Mouse (Mus musculus) heart, adult 2 months (tissue): ENCODE measurements around the gene Xpo6. TPM values are rescaled to one million over a fixed set of nuclear protein-coding genes. Genes with fewer than 3 reads are reported as not detected.

Experiments used
- DNase-seq, 2 experiments: peaks; one replicate each; pipeline ENCODE4 v3.0.0; 2021
- H3K27ac ChIP-seq: fragments of 200-600 bp; 2 replicates; pipeline ENCODE4 v1.8.1; 2022
- H3K27me3 ChIP-seq: fragments of 200-500 bp; 2 replicates; pipeline ENCODE4 v1.6.1; 2012; ENCODE audit warnings: mild to moderate bottlenecking, low read length, inconsistent platforms, mixed read lengths; ENCODE audit not compliant: control insufficient read depth, insufficient read depth
- H3K36me3 ChIP-seq: fragments of 200-500 bp; 2 replicates; pipeline ENCODE4 v1.6.1; 2012; ENCODE audit warnings: low read length, inconsistent platforms; ENCODE audit not compliant: control insufficient read depth, insufficient read depth
- H3K4me1 ChIP-seq: fragments of 200-500 bp; 2 replicates; pipeline ENCODE4 v1.6.1; 2011; ENCODE audit warnings: low read length; ENCODE audit not compliant: control insufficient read depth, insufficient read depth
- H3K4me3 ChIP-seq: fragments of 200-600 bp; 2 replicates; pipeline ENCODE4 v1.8.1; 2022
- H3K79me2 ChIP-seq: fragments of 200-500 bp; replicated peaks from 2 replicates; pipeline ENCODE4 v1.6.1; 2012; ENCODE audit warnings: mild to moderate bottlenecking, inconsistent platforms, low read length, moderate library complexity, mixed read lengths; ENCODE audit not compliant: control insufficient read depth, insufficient read depth
- H3K9ac ChIP-seq: fragments of 200-500 bp; 2 replicates; pipeline ENCODE4 v1.6.1; 2012; ENCODE audit warnings: low read depth, mild to moderate bottlenecking, control low read depth, inconsistent platforms, low read length, mixed read lengths
- CTCF ChIP-seq: fragments of 200-600 bp; IDR thresholded peaks from 2 replicates; pipeline ENCODE4 v1.8.1; 2022; ENCODE audit warnings: antibody characterized with exemption, mild to moderate bottlenecking, moderate library complexity
- EP300 ChIP-seq: fragments of 200-500 bp; IDR thresholded peaks from 2 replicates; pipeline ENCODE4 v1.6.1; 2011; ENCODE audit warnings: low read depth, low read length, control low read depth; ENCODE audit not compliant: insufficient read depth
- POLR2A ChIP-seq: fragments of 200-500 bp; IDR thresholded peaks from 2 replicates; pipeline ENCODE4 v1.6.1; 2011; ENCODE audit warnings: mild to moderate bottlenecking, low read depth, low read length, control low read depth; ENCODE audit not compliant: insufficient read depth
- WGBS: fragments of 180-500 bp; shearing (Covaris S2); methylation state at CpG from one replicate; pipeline ENCODE4 v1.1.7; 2018; 5-methylcytosine and 5-hydroxymethylcytosine counted together
- intact Hi-C: fragments of 180-260 bp; cut with DNase I; formaldehyde crosslinking; loops from one replicate; pipeline ENCODE4 v1.15.1; 2025
- polyA plus RNA-seq: library from polyadenylated mRNA; depleted of rRNA; stranded (reverse); fragments of >200 nt; gene quantifications from 2 replicates; pipeline ENCODE4 v1.2.3, GENCODE M21; 2012
- total RNA-seq, 2 experiments: library from RNA; stranded (reverse); gene quantifications; 2 replicates each; pipeline ENCODE4 v1.2.3; 2021

Gene Xpo6
- total and polyA plus RNA-seq, 3 experiments, result 16.5 to 133 (median 16.8) TPM

- peak within 1 kb of the TSS; percentile 31; the same call in 1 of the 2 replicates for H3K27ac ChIP-seq
- peak within 1 kb of the TSS; percentile 46 for H3K4me3 ChIP-seq
- H3K9ac ChIP-seq, result peak within 1 kb of the TSS; percentile 78
- H3K36me3 ChIP-seq, result no peaks in the 10 kb centered on the region
- intact Hi-C loops, result loop anchor here (2.0 to 10.0 kb wide), 4 partner anchors 124 to 315 kb away; no protein-coding TSS in a partner anchor
- peak; percentile 41 to 46 for DNase-seq
- TF ChIP-seq EP300, result no peak
- TF ChIP-seq POLR2A, result no peak
- peak; percentile 55 for TF ChIP-seq CTCF
- 0 out of 2 replicates have a peak, but pooled peaks cover 1% of the 10 kb centered on the region for H3K4me1 ChIP-seq
- no peaks in the 10 kb centered on the region for H3K79me2 ChIP-seq
- under 1% methylated on average over 22 of the region's 49 CpGs for WGBS
- peaks cover 3% of the 10 kb centered on the region; the same call in 1 of the 2 replicates for H3K27me3 ChIP-seq
These were observed 118.0 kb downstream of the Xpo6 start, which contains the start of gene Gsg1l for GRCm38 (mm10) chr7:126082286-126082741. Gene Gsg1l (minus strand): TSS chr7:126082411.

GRCm38 (mm10) chr7:126081727-126082285 is 118.5 kb downstream of the Xpo6 start:
- H3K27ac ChIP-seq, result peak overlapping the region; percentile 31; the same call in 1 of the 2 replicates
- peak overlapping the region; percentile 46 for H3K4me3 ChIP-seq
- 0 out of 2 replicates have a peak, but pooled peaks cover 1% of the 10 kb centered on the region for H3K4me1 ChIP-seq
- TF ChIP-seq POLR2A (no peak), EP300 (no peak), CTCF (no peak)
- H3K79me2 ChIP-seq, result no peaks in the 10 kb centered on the region
- WGBS, result 1% methylated on average over 80 of the region's 80 CpGs
- H3K27me3 ChIP-seq, result peaks cover 3% of the 10 kb centered on the region; the same call in 1 of the 2 replicates
- no peaks in the 10 kb centered on the region for H3K36me3 ChIP-seq
- DNase-seq, result peak; percentile 30 to 41
- intact Hi-C loops, result loop anchor here (2.0 to 10.0 kb wide), 4 partner anchors 123 to 315 kb away; no protein-coding TSS in a partner anchor
- peak overlapping the region; percentile 78 for H3K9ac ChIP-seq

- Histone ChIP-seq H3K27me3 (peaks cover 3% of the 10 kb centered on the region; the same call in 1 of the 2 replicates), H3K9ac (peak overlapping the region; percentile 78; the same call in 1 of the 2 replicates), H3K79me2 (no peaks in the 10 kb centered on the region), H3K36me3 (no peaks in the 10 kb centered on the region), H3K4me1 (0 out of 2 replicates have a peak, but pooled peaks cover 1% of the 10 kb centered on the region), H3K4me3 (peak overlapping the region; percentile 46), H3K27ac (no peak overlapping the region)
- DNase-seq, result no peak
- no peak for TF ChIP-seq EP300
- no peak for TF ChIP-seq CTCF
- no peak for TF ChIP-seq POLR2A
- intact Hi-C loops, result loop anchor here (5.0 to 10.0 kb wide), 2 partner anchors 146 to 314 kb away; no protein-coding TSS in a partner anchor
- 29% methylated on average over 16 of the region's 16 CpGs for WGBS
These were observed 119.2 kb downstream of the Xpo6 start for GRCm38 (mm10) chr7:126080949-126081654.

- TF ChIP-seq POLR2A (no peak), CTCF (no peak), EP300 (no peak)
- Histone ChIP-seq H3K27me3 (peaks cover 3% of the 10 kb centered on the region; the same call in 1 of the 2 replicates), H3K79me2 (no peaks in the 10 kb centered on the region), H3K4me3 (no peak overlapping the region), H3K27ac (no peak overlapping the region), H3K9ac (no peak overlapping the region), H3K36me3 (no peaks in the 10 kb centered on the region), H3K4me1 (peaks cover 3% of the 10 kb centered on the region)
- 78% methylated on average over 1 of the region's 1 CpGs for WGBS
- DNase-seq, result no peak
- intact Hi-C loops, result no loop called here
These were observed 123.4 kb downstream of the Xpo6 start for GRCm38 (mm10) chr7:126076935-126077334.

- peaks cover 3% of the 10 kb centered on the region for H3K4me1 ChIP-seq
- no peak for TF ChIP-seq EP300
- no peak for TF ChIP-seq CTCF
- no peak for TF ChIP-seq POLR2A
- no peak overlapping the region for H3K27ac ChIP-seq
- intact Hi-C loops, result no loop called here
- no peaks in the 10 kb centered on the region for H3K79me2 ChIP-seq
- H3K27me3 ChIP-seq, result no peaks in the 10 kb centered on the region
- no peaks in the 10 kb centered on the region for H3K36me3 ChIP-seq
- 39% methylated on average over 9 of the region's 9 CpGs for WGBS
- H3K4me3 ChIP-seq, result no peak overlapping the region
- no peak for DNase-seq
- no peak overlapping the region for H3K9ac ChIP-seq
These were observed 125.2 kb downstream of the Xpo6 start for GRCm38 (mm10) chr7:126075058-126075457.
